Mouse (Mus musculus) layer of hippocampus, adult 9-10 months (tissue): ENCODE measurements around the gene Psma6.
"Not testable (repeated sequence)": the region's sequence is repeated elsewhere in the genome, so short reads cannot be mapped to it uniquely, and the experiment has no call there.

ENCODE experiments used
- DNase-seq: peaks from one replicate; pipeline ENCODE4 v3.0.0; 2022; ENCODE audit warnings: low spot score

Psma6 gene

GRCm38 (mm10) chr12:55392733-55393577 is 8.9 kb downstream of the Psma6 start:
- no peak for DNase-seq

GRCm38 (mm10) chr12:55395601-55396000 is 11.6 kb downstream of the Psma6 start:
- not testable (repeated sequence) for DNase-seq

- no peak for DNase-seq
Measured at GRCm38 (mm10) chr12:55396536-55396935, 12.5 kb downstream of the Psma6 start.

GRCm38 (mm10) chr12:55397544-55398239 is 13.7 kb downstream of the Psma6 start:
- no peak for DNase-seq

- DNase-seq: peak; percentile 68
Measured at GRCm38 (mm10) chr12:55398240-55399127, 14.5 kb downstream of the Psma6 start.

- DNase-seq: no peak
Measured at GRCm38 (mm10) chr12:55399128-55399677, 15.2 kb downstream of the Psma6 start.

GRCm38 (mm10) chr12:55407888-55408287 is 23.9 kb downstream of the Psma6 start:
- no peak for DNase-seq

- no peak for DNase-seq
Measured at GRCm38 (mm10) chr12:55415255-55415654, 31.2 kb downstream of the Psma6 start.

- no peak for DNase-seq
Measured at GRCm38 (mm10) chr12:55415762-55416161, 31.7 kb downstream of the Psma6 start.

GRCm38 (mm10) chr12:55420220-55420619 is 36.2 kb downstream of the Psma6 start:
- DNase-seq: no peak

- DNase-seq: no peak
Measured at GRCm38 (mm10) chr12:55422057-55422456, 38.0 kb downstream of the Psma6 start.

- DNase-seq: no peak
Measured at GRCm38 (mm10) chr12:55426300-55426699, 42.3 kb downstream of the Psma6 start.

- DNase-seq: no peak
Measured at GRCm38 (mm10) chr12:55429201-55429600, 45.2 kb downstream of the Psma6 start.

- DNase-seq: no peak
Measured at GRCm38 (mm10) chr12:55429956-55430355, 45.9 kb downstream of the Psma6 start.

- DNase-seq: no peak
Measured at GRCm38 (mm10) chr12:55432284-55432919, 48.4 kb downstream of the Psma6 start.

GRCm38 (mm10) chr12:55432920-55433284 is 48.9 kb downstream of the Psma6 start:
- DNase-seq: no peak

GRCm38 (mm10) chr12:55433802-55434435 is 49.9 kb downstream of the Psma6 start:
- DNase-seq: no peak

GRCm38 (mm10) chr12:55435080-55435479 is 51.1 kb downstream of the Psma6 start:
- no peak for DNase-seq

- no peak for DNase-seq
Measured at GRCm38 (mm10) chr12:55437122-55437826, 53.3 kb downstream of the Psma6 start.

- no peak for DNase-seq
Measured at GRCm38 (mm10) chr12:55438058-55438457, 54.0 kb downstream of the Psma6 start.
